Mouse (Mus musculus) intestine, postnatal 0 days (tissue): Measurements from ENCODE around the gene Lrcol1. TPM values are rescaled to one million over a fixed set of nuclear protein-coding genes. Genes with fewer than 3 reads are reported as not detected.

Experiments used
- ATAC-seq: fragments of 200-750 bp; cut with Nextera tagmentation; 2 replicates; pipeline ENCODE4 v1.8.0; 2017; ENCODE audit warnings: mild to moderate bottlenecking, moderate TSS enrichment, moderate library complexity
- H3K27ac ChIP-seq: fragments of 300-500 bp; sonication (generic); 2 replicates; pipeline ENCODE4 v1.5.1; 2014; ENCODE audit warnings: mild to moderate bottlenecking, low read depth, low read length, moderate library complexity
- H3K27me3 ChIP-seq: fragments of 300-500 bp; sonication (generic); replicated peaks from 2 replicates; pipeline ENCODE4 v1.6.1; 2014; ENCODE audit warnings: low read length, mixed read lengths; ENCODE audit not compliant: control insufficient read depth, insufficient read depth
- H3K36me3 ChIP-seq: fragments of 300-500 bp; sonication (generic); 2 replicates; pipeline ENCODE4 v1.6.1; 2014; ENCODE audit warnings: mild to moderate bottlenecking, moderate library complexity; ENCODE audit not compliant: control insufficient read depth, insufficient read depth
- H3K4me1 ChIP-seq: fragments of 300-500 bp; sonication (generic); replicated peaks from 2 replicates; pipeline ENCODE4 v1.6.1; 2014; ENCODE audit warnings: antibody characterized with exemption, low read length, mixed read lengths; ENCODE audit not compliant: control insufficient read depth, insufficient read depth
- H3K4me2 ChIP-seq: fragments of 300-500 bp; sonication (generic); replicated peaks from 2 replicates; pipeline ENCODE4 v1.6.1; 2014; ENCODE audit warnings: low read depth, mild to moderate bottlenecking, moderate library complexity
- H3K4me3 ChIP-seq: fragments of 300-500 bp; sonication (generic); 2 replicates; pipeline ENCODE4 v1.5.1; 2014; ENCODE audit warnings: low read depth, low read length
- H3K9ac ChIP-seq: fragments of 300-500 bp; sonication (generic); 2 replicates; pipeline ENCODE4 v1.6.1; 2014; ENCODE audit warnings: mild to moderate bottlenecking, low read depth, low read length
- H3K9me3 ChIP-seq: fragments of 300-500 bp; sonication (generic); 2 replicates; pipeline ENCODE4 v1.6.1; 2016; ENCODE audit warnings: mixed run types; ENCODE audit not compliant: control insufficient read depth
- CTCF ChIP-seq: sonication (generic); IDR thresholded peaks from 2 replicates; pipeline ENCODE4 v1.5.1; 2016; ENCODE audit warnings: low read depth, mild to moderate bottlenecking, control low read depth, antibody characterized with exemption, moderate library complexity
- WGBS: fragments of 180-500 bp; shearing (Covaris S2); extraction: QIAGEN DNeasy Blood & Tissue Kit; methylation state at CpG from one replicate; pipeline ENCODE4 v1.1.7; 2014; 5-methylcytosine and 5-hydroxymethylcytosine counted together
- polyA plus RNA-seq: library from polyadenylated mRNA; unstranded; fragments of >200 nt; fragmentation: Nextera tagmentation; extraction: Ambion mirVana; gene quantifications from 2 replicates; pipeline ENCODE4 v1.2.1, GENCODE M21; 2015

Gene Lrcol1
- polyA plus RNA-seq, 1 experiment from 2014 or later: not detected

DNA sequence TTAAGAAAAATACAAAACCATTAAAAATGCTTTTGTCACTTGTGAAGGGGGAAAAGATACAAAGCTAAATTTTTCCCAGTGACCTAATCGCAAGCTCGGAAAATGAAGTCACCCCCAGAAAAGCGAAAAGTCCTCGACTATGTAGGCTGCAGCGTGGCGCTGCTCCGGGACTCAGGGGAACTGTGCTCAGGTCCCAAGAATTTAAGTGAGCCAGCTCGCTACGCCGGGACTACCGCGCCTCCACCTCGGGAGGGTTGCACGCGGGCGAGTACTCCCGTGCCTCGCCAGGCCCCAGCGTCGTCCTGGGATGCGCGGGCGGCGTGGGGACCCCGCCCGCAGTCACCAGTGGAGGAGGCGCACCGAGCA is 18.3 kb downstream of the Lrcol1 start:
- peak overlapping the region; percentile 51; the same call in 1 of the 2 replicates for H3K9ac ChIP-seq
- TF ChIP-seq CTCF: no peak
- ATAC-seq: peak; percentile 27; the same call in 1 of the 2 replicates
- H3K4me2 ChIP-seq: peak overlapping the region; percentile 88
- 0 out of 2 replicates have a peak, but pooled peaks cover 4% of the 10 kb centered on the region for H3K4me1 ChIP-seq
- H3K27me3 ChIP-seq: no peaks in the 10 kb centered on the region
- peaks cover 5% of the 10 kb centered on the region for H3K36me3 ChIP-seq
- H3K9me3 ChIP-seq: no peaks in the 10 kb centered on the region
- WGBS: 3% methylated on average over 28 of the region's 28 CpGs
- peak overlapping the region; percentile 47 for H3K4me3 ChIP-seq
- H3K27ac ChIP-seq: no peak overlapping the region

DNA sequence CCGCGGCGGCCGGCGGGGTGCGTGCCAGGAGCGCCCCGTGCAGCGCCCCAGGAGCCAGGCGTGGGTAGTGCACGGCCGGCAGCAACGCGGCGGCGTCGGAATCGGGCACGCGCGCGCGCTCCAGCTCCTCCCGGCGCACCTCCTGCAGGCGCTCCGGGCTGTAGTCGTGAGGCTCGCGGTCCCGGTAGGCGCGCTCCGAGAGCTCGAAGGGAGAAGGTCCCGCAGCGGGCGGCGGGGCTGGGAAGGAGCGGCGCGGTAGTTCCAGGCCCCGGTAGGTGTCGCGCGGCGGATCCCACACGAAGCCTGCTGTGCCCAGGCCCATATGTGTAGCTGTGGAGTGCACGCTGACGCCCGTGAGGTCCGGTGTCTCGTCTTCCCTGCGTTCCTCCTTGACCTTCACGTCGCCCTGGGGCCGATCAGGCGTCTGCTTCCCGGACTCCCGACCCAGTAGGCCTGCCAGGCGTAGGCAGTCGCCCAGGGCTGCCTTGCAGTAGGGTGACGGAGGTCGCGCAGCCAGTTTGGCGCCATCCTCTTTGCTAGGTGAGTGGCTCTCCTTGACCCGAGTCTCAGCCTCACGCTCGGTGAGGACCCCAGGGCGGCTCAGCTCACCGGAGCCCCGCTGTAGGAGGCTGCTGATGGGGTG is 18.8 kb downstream of the Lrcol1 start:
- H3K27me3 ChIP-seq: no peaks in the 10 kb centered on the region
- 0 out of 2 replicates have a peak overlapping the region, but pooled peaks have one; percentile 15 for H3K27ac ChIP-seq
- TF ChIP-seq CTCF: peak; percentile 73
- 6% methylated on average over 72 of the region's 72 CpGs for WGBS
- H3K4me1 ChIP-seq: 0 out of 2 replicates have a peak, but pooled peaks cover 4% of the 10 kb centered on the region
- ATAC-seq: peak; percentile 90
- peak overlapping the region; percentile 88 for H3K4me2 ChIP-seq
- peak overlapping the region; percentile 51 for H3K9ac ChIP-seq
- H3K36me3 ChIP-seq: peaks cover 7% of the 10 kb centered on the region
- H3K4me3 ChIP-seq: peak overlapping the region; percentile 47
- no peaks in the 10 kb centered on the region for H3K9me3 ChIP-seq

DNA sequence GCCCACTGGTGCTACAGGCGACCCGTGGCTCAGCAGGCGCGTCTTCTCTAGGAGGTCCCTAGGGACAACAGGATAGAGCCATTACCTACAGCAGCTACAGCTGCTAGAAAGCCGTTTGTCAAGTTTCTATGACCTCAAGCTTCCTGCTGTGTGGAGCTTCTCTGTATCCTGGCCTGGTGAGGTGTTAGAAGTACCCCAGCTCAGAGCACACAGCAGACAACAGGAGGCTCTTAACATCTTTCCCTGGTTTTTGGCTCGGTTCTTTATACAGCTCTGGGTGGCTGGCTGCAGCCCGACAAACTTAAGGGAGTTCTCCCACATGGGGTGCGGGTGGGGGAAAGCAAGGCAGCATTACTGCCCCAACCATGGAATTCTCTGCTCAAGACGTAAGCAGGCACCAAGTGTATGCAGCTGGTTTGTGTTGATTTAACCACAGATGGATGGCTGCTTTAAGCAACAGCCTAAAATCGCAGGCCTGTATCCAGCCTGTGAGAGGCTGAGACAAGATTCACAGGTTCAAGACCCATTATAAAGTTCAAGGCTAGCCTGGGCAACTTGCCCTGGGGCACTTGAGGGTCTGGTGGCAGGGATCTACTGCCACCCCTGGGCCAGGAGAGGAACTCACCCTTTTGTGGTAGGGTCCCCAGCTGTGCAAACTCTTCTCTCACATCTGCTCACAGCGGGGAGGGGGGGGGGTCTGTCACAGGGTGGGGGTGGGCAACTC is 19.5 kb downstream of the Lrcol1 start:
- no peaks in the 10 kb centered on the region for H3K27me3 ChIP-seq
- WGBS: 54% methylated on average over 11 of the region's 11 CpGs
- peaks cover 12% of the 10 kb centered on the region for H3K36me3 ChIP-seq
- H3K4me3 ChIP-seq: peak overlapping the region; percentile 47
- TF ChIP-seq CTCF: 0 out of 2 replicates have a peak, but pooled peaks have one; percentile 18
- ATAC-seq: peak; percentile 21; the same call in 1 of the 2 replicates
- H3K27ac ChIP-seq: no peak overlapping the region
- H3K4me1 ChIP-seq: 0 out of 2 replicates have a peak, but pooled peaks cover 4% of the 10 kb centered on the region
- H3K4me2 ChIP-seq: peak overlapping the region; percentile 88
- peak overlapping the region; percentile 51; the same call in 1 of the 2 replicates for H3K9ac ChIP-seq
- no peaks in the 10 kb centered on the region for H3K9me3 ChIP-seq

- peaks cover 55% of the 10 kb centered on the region for H3K36me3 ChIP-seq
- no peaks in the 10 kb centered on the region for H3K4me1 ChIP-seq
- 64% methylated on average over 8 of the region's 8 CpGs for WGBS
- peak; percentile 80 for TF ChIP-seq CTCF
- no peak overlapping the region for H3K4me2 ChIP-seq
- H3K27ac ChIP-seq: no peak overlapping the region
- no peak for ATAC-seq
- no peaks in the 10 kb centered on the region for H3K9me3 ChIP-seq
- no peak overlapping the region for H3K4me3 ChIP-seq
- H3K9ac ChIP-seq: no peak overlapping the region
- no peaks in the 10 kb centered on the region for H3K27me3 ChIP-seq
These were observed 32.4 kb downstream of the Lrcol1 start for GRCm38 (mm10) chr5:110376802-110377433.

DNA sequence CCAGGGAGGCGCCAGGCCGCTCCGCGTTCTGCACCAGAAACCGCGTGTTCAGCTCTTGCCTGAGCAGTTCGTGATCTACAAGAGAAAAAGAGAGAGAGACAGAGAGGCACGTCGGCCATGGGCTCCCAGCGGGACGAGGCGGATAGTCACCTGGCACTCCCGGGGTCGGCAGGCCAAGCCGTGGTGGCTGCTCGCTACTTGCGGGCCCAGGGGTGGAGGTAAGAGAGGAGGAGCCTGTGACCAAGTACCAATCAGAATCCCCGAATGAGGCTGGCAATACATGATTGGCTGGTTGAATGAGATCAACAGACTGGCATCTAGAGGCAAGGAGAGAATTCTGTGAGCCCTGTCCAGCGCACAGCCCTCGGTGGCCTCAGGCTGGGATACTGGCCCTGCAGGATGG is 33.7 kb downstream of the Lrcol1 start:
- H3K36me3 ChIP-seq: peaks cover 57% of the 10 kb centered on the region
- no peak overlapping the region for H3K4me3 ChIP-seq
- WGBS: 59% methylated on average over 20 of the region's 20 CpGs
- no peak overlapping the region for H3K4me2 ChIP-seq
- H3K9ac ChIP-seq: no peak overlapping the region
- no peak for TF ChIP-seq CTCF
- H3K9me3 ChIP-seq: no peaks in the 10 kb centered on the region
- no peak overlapping the region for H3K27ac ChIP-seq
- no peak for ATAC-seq
- no peaks in the 10 kb centered on the region for H3K4me1 ChIP-seq
- no peaks in the 10 kb centered on the region for H3K27me3 ChIP-seq

- ATAC-seq: no peak
- no peak overlapping the region for H3K9ac ChIP-seq
- H3K4me2 ChIP-seq: no peak overlapping the region
- TF ChIP-seq CTCF: no peak
- peaks cover 55% of the 10 kb centered on the region for H3K36me3 ChIP-seq
- H3K27ac ChIP-seq: no peak overlapping the region
- WGBS: 90% methylated on average over 15 of the region's 15 CpGs
- no peaks in the 10 kb centered on the region for H3K9me3 ChIP-seq
- no peak overlapping the region for H3K4me3 ChIP-seq
- H3K4me1 ChIP-seq: no peaks in the 10 kb centered on the region
- no peaks in the 10 kb centered on the region for H3K27me3 ChIP-seq
These were observed 34.6 kb downstream of the Lrcol1 start for GRCm38 (mm10) chr5:110379086-110379485.
